Mouse (Mus musculus) CH12.LX (cell line): ENCODE results near the gene Gm32742. TPM values are rescaled to one million over a fixed set of nuclear protein-coding genes. Genes with fewer than 3 reads are reported as not detected.

ENCODE experiments used
- DNase-seq: peaks from one replicate; pipeline ENCODE4 v3.0.0-alpha.2; 2013; ENCODE audit errors: extremely low read depth
- H3K27ac ChIP-seq: 2 replicates; pipeline ENCODE4 v1.5.1; 2012; ENCODE audit warnings: low read depth, mild to moderate bottlenecking, control low read depth, moderate library complexity; ENCODE audit not compliant: insufficient read depth
- H3K27me3 ChIP-seq: replicated peaks from 2 replicates; pipeline ENCODE3; 2012; ENCODE audit warnings: inconsistent platforms
- H3K36me3 ChIP-seq, 2 experiments: replicated peaks in 1 of 2; 2 replicates each; pipeline versions ENCODE3 to v1.6.1; 2012; ENCODE audit warnings: inconsistent platforms in 1 of 2, low read length in 1 of 2, mild to moderate bottlenecking in 1 of 2, mixed read lengths in 1 of 2, moderate library complexity in 1 of 2; ENCODE audit not compliant: control insufficient read depth in 1 of 2, insufficient read depth in 1 of 2
- H3K4me1 ChIP-seq, 2 experiments: 2 replicates each; pipeline ENCODE4 v1.6.1; 2012; ENCODE audit warnings: inconsistent platforms in 1 of 2, moderate library complexity in 1 of 2; ENCODE audit not compliant: insufficient read depth in 2 of 2, control insufficient read depth in 1 of 2
- H3K4me2 ChIP-seq: 2 replicates; pipeline ENCODE4 v1.6.1; 2012; ENCODE audit warnings: low read depth, mild to moderate bottlenecking, control low read depth; ENCODE audit not compliant: poor library complexity, insufficient read depth, severe bottlenecking
- H3K4me3 ChIP-seq, 3 experiments: fragments of 150-350 bp in 1 of 3; sonication (generic) in 1 of 3; replicated peaks in 1 of 3; 2 replicates each; pipeline versions ENCODE3 to v1.5.1; 2011 to 2012; ENCODE audit warnings: low read depth in 2 of 3, low read length in 2 of 3, mild to moderate bottlenecking in 2 of 3, moderate library complexity in 2 of 3, control low read depth in 1 of 3, improper control_type of control experiment in 1 of 3, inconsistent platforms in 1 of 3, mixed read lengths in 1 of 3; ENCODE audit not compliant: poor library complexity in 1 of 3
- H3K79me2 ChIP-seq: replicated peaks from 2 replicates; pipeline ENCODE4 v1.6.1; 2012; ENCODE audit warnings: mild to moderate bottlenecking, moderate library complexity; ENCODE audit not compliant: control insufficient read depth, poor library complexity, insufficient read depth, severe bottlenecking; ENCODE audit errors: extremely low read depth
- H3K9ac ChIP-seq: 2 replicates; pipeline ENCODE4 v1.6.1; 2012; ENCODE audit warnings: low read depth, mild to moderate bottlenecking, control low read depth, moderate library complexity; ENCODE audit not compliant: insufficient read depth
- H3K9me3 ChIP-seq: replicated peaks from 2 replicates; pipeline ENCODE3; 2012; ENCODE audit warnings: low read length, inconsistent platforms, mixed read lengths
- BHLHE40 ChIP-seq: IDR thresholded peaks from 2 replicates; pipeline ENCODE4 v1.6.1; 2011; ENCODE audit warnings: mild to moderate bottlenecking, low read depth, low read length, improper control_type of control experiment
- E2F4 ChIP-seq: IDR thresholded peaks from 2 replicates; pipeline ENCODE4 v1.6.1; 2011; ENCODE audit warnings: low read depth, low read length, improper control_type of control experiment; ENCODE audit not compliant: insufficient replicate concordance
- ELF1 ChIP-seq: IDR thresholded peaks from 2 replicates; pipeline ENCODE4 v1.6.1; 2014; ENCODE audit warnings: low read depth, mild to moderate bottlenecking, inconsistent platforms, low read length, improper control_type of control experiment
- EP300 ChIP-seq: IDR thresholded peaks from 2 replicates; pipeline ENCODE4 v1.6.1; 2011; ENCODE audit warnings: low read length, improper control_type of control experiment
- HCFC1 ChIP-seq: IDR thresholded peaks from 2 replicates; pipeline ENCODE4 v1.6.1; 2012; ENCODE audit warnings: low read depth, mild to moderate bottlenecking, inconsistent platforms, low read length, improper control_type of control experiment
- IRF4 ChIP-seq: IDR thresholded peaks from 2 replicates; pipeline ENCODE4 v1.6.1; 2014; ENCODE audit warnings: low read depth, mild to moderate bottlenecking, inconsistent platforms, low read length, improper control_type of control experiment
- JUND ChIP-seq: conservative IDR thresholded peaks from 2 replicates; pipeline ENCODE4 v1.6.1; 2011; ENCODE audit warnings: low read depth, low read length, improper control_type of control experiment
- KAT2A ChIP-seq: IDR thresholded peaks from 2 replicates; pipeline ENCODE4 v1.6.1; 2012; ENCODE audit warnings: low read length, improper control_type of control experiment, inconsistent platforms; ENCODE audit not compliant: insufficient replicate concordance
- MAFK ChIP-seq: IDR thresholded peaks from 2 replicates; pipeline ENCODE4 v1.6.1; 2011; ENCODE audit warnings: low read length, improper control_type of control experiment; ENCODE audit not compliant: insufficient replicate concordance
- MAX ChIP-seq: IDR thresholded peaks from 2 replicates; pipeline ENCODE4 v1.6.1; 2011; ENCODE audit warnings: low read length, improper control_type of control experiment
- MAZ ChIP-seq: IDR thresholded peaks from 2 replicates; pipeline ENCODE4 v1.6.1; 2012; ENCODE audit warnings: low read depth, mild to moderate bottlenecking, inconsistent platforms, low read length, improper control_type of control experiment, moderate library complexity
- MEF2A ChIP-seq: IDR thresholded peaks from 2 replicates; pipeline ENCODE4 v1.6.1; 2014; ENCODE audit warnings: low read depth, mild to moderate bottlenecking, inconsistent platforms, low read length, improper control_type of control experiment, borderline replicate concordance
- MYC ChIP-seq: IDR thresholded peaks from 2 replicates; pipeline ENCODE4 v1.6.1; 2011; ENCODE audit warnings: low read depth, mild to moderate bottlenecking, improper control_type of control experiment, low read length
- NRF1 ChIP-seq: IDR thresholded peaks from 2 replicates; pipeline ENCODE4 v1.6.1; 2014; ENCODE audit warnings: low read depth, mild to moderate bottlenecking, inconsistent platforms, low read length, improper control_type of control experiment, moderate library complexity
- PAX5 ChIP-seq: IDR thresholded peaks from 2 replicates; pipeline ENCODE4 v1.6.1; 2012; ENCODE audit warnings: low read length, inconsistent platforms, mixed read lengths
- POLR2AphosphoS2 ChIP-seq: IDR thresholded peaks from 2 replicates; pipeline ENCODE4 v1.6.1; 2011; ENCODE audit warnings: low read depth, low read length, improper control_type of control experiment
- RAD21 ChIP-seq: IDR thresholded peaks from 2 replicates; pipeline ENCODE4 v1.6.1; 2011; ENCODE audit warnings: low read depth, mild to moderate bottlenecking, low read length, improper control_type of control experiment, moderate library complexity
- RCOR1 ChIP-seq: conservative IDR thresholded peaks from 2 replicates; pipeline ENCODE4 v1.6.1; 2012; ENCODE audit warnings: low read depth, mild to moderate bottlenecking, inconsistent platforms, low read length, improper control_type of control experiment
- SMC3 ChIP-seq: IDR thresholded peaks from 2 replicates; pipeline ENCODE4 v1.6.1; 2011; ENCODE audit warnings: low read depth, low read length, improper control_type of control experiment
- TBP ChIP-seq: conservative IDR thresholded peaks from 2 replicates; pipeline ENCODE4 v1.6.1; 2011; ENCODE audit warnings: low read depth, low read length, improper control_type of control experiment
- TCF12 ChIP-seq: IDR thresholded peaks from 2 replicates; pipeline ENCODE4 v1.6.1; 2014; ENCODE audit warnings: low read depth, mild to moderate bottlenecking, inconsistent platforms, low read length, improper control_type of control experiment
- UBTF ChIP-seq: IDR thresholded peaks from 2 replicates; pipeline ENCODE4 v1.6.1; 2012; ENCODE audit warnings: low read depth, mild to moderate bottlenecking, inconsistent platforms, low read length, improper control_type of control experiment, moderate library complexity
- USF1 ChIP-seq: IDR thresholded peaks from 2 replicates; pipeline ENCODE4 v1.6.1; 2014; ENCODE audit warnings: low read depth, mild to moderate bottlenecking, inconsistent platforms, low read length, improper control_type of control experiment
- dilution Hi-C: fragments of 300-500 bp; cut with MboI; formaldehyde crosslinking; loops from 2 replicates; pipeline ENCODE4 v1.14.3; 2020; ENCODE audit warnings: low sequenced_read_pairs; ENCODE audit not compliant: extremely low pct_unique_long_range_greater_than_20kb, extremely low pct_ligation_motif_present
- in situ Hi-C: fragments of 300-500 bp; cut with MboI; formaldehyde crosslinking; loops from 3 replicates; pipeline ENCODE4 v1.14.3; 2019; ENCODE audit warnings: low sequenced_read_pairs, low pct_ligation_motif_present, low pct_unique_long_range_greater_than_20kb, mixed read lengths
- polyA plus RNA-seq: library from polyadenylated mRNA; unstranded; fragments of >175 nt; gene quantifications from 2 replicates; pipeline ENCODE4 v1.2.1, GENCODE M21; 2012; ENCODE audit warnings: low read depth; ENCODE audit not compliant: insufficient read length
- total RNA-seq, 2 experiments: library from RNA; depleted of rRNA; stranded (reverse); fragments of 300-350 nt in 1 of 2; fragments of >200 nt in 1 of 2; gene quantifications; 2 replicates each; pipeline ENCODE4 v1.2.3; 2012 to 2014

The Gm32742 gene
- total and polyA plus RNA-seq, 3 experiments: 0.23 to 0.77 (median 0.42) TPM

- TF ChIP-seq KAT2A: no peak
These were observed 69.0 kb downstream of the Gm32742 start (continued) for GRCm38 (mm10) chr9:51096306-51096705.

- H3K4me3 ChIP-seq: no peak overlapping the region
- no peaks in the 10 kb centered on the region for H3K27me3 ChIP-seq
- H3K9me3 ChIP-seq: no peaks in the 10 kb centered on the region
- no peaks in the 10 kb centered on the region for H3K4me1 ChIP-seq
- TF ChIP-seq MAFK: no peak
- no peak for TF ChIP-seq POLR2AphosphoS2
- no peak for TF ChIP-seq MAZ
- TF ChIP-seq E2F4: no peak
- TF ChIP-seq BHLHE40: no peak
- TF ChIP-seq TCF12: no peak
- no peak for TF ChIP-seq MAX
- TF ChIP-seq NRF1: no peak
- TF ChIP-seq TBP: no peak
- no peak for TF ChIP-seq MYC
- TF ChIP-seq SMC3: no peak
- no peak for TF ChIP-seq ELF1
- no peak for TF ChIP-seq HCFC1
- TF ChIP-seq RCOR1: no peak
- no peak for TF ChIP-seq JUND
- TF ChIP-seq USF1: no peak
- H3K27ac ChIP-seq: no peak overlapping the region
- no peak overlapping the region for H3K4me2 ChIP-seq
- H3K36me3 ChIP-seq: no peaks in the 10 kb centered on the region
- H3K79me2 ChIP-seq: no peaks in the 10 kb centered on the region
- in situ Hi-C loops: no loop called here
- no peak for DNase-seq
- H3K9ac ChIP-seq: no peak overlapping the region
- dilution Hi-C loops: no loop called here
These were observed 71.6 kb downstream of the Gm32742 start for GRCm38 (mm10) chr9:51093697-51094096.

GRCm38 (mm10) chr9:51081614-51082013, 83.7 kb downstream of the Gm32742 start:
- no peaks in the 10 kb centered on the region for H3K79me2 ChIP-seq
- TF ChIP-seq RAD21: no peak
- no peak for TF ChIP-seq UBTF
- no peak for TF ChIP-seq PAX5
- TF ChIP-seq IRF4: peak; percentile 78
- TF ChIP-seq JUND: 0 out of 2 replicates have a peak, but pooled peaks have one; percentile 36
- peak; percentile 65; the same call in 1 of the 2 replicates for TF ChIP-seq EP300
- TF ChIP-seq MEF2A: peak; percentile 49; the same call in 1 of the 2 replicates
- no peak overlapping the region for H3K27ac ChIP-seq
- no peak overlapping the region for H3K4me3 ChIP-seq
- in situ Hi-C loops (no loop called here), dilution Hi-C loops (no loop called here)
- no peaks in the 10 kb centered on the region for H3K9me3 ChIP-seq
- peak; percentile 27 for DNase-seq
- peaks cover 3 to 5% of the 10 kb centered on the region in 2 experiments; a peak in 3 of 4 replicates for H3K4me1 ChIP-seq
- H3K27me3 ChIP-seq: no peaks in the 10 kb centered on the region
- peak overlapping the region; percentile 24; the same call in 1 of the 2 replicates for H3K4me2 ChIP-seq
- H3K9ac ChIP-seq: no peak overlapping the region
- H3K36me3 ChIP-seq: no peaks in the 10 kb centered on the region
